Mouse (Mus musculus) spleen, postnatal 10 days (tissue): ENCODE data around the gene Plxdc2.

Experiments used
- DNase-seq, 2 experiments: peaks; one replicate each; pipeline ENCODE4 v3.0.0; 2021 to 2022; ENCODE audit warnings: low spot score in 2 of 2

Plxdc2 gene

DNA sequence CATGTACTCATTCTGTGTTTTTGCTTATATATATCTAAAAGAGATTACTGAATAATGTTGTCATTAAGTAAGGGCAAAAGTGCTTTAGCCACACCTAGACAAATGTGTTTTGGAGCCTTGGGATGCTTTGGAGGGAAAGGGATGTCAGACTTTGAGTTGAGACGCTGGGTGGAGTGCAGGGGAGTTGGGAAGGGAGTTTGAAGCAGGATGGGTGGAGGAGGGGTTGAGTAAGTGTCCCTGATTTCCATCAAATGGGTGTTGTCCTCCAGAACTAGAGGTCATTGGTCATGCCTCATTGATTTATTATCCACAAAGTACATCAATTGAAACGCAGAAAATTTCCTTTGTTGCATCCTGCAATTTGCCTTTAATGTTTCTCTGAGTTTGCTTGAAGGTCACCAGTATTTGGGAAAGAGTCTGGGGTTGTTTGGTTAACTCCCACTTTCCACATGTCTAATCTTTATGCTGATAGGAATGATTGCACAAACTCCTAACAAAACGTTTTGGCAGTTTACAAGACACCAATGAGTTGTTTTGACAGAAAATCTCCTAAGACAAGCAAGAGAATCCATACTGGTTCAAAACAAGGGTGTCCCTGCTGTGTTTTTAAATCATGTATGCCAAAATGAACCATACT, 58.4 kb downstream of the Plxdc2 start:
- no peak for DNase-seq

DNA sequence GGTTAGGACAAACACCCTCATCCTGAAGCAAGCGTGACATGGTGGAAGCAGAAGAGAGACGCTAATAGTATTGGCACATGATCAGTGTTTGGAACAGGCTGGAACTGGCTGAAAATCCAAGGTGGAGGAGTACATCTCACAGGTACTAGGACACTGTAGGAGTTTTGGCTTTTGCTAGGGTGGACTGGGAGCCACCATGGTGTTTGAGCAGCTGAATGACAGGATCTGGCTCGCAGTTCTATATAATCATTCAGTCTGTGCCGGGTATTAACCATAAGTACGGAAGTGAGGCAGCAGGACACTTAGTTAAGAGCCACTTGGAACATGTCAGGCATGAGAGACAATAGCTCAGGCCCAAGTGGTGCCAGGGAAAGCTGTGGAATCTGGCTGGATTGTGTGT, 82.9 kb downstream of the Plxdc2 start:
- no peak for DNase-seq

DNA sequence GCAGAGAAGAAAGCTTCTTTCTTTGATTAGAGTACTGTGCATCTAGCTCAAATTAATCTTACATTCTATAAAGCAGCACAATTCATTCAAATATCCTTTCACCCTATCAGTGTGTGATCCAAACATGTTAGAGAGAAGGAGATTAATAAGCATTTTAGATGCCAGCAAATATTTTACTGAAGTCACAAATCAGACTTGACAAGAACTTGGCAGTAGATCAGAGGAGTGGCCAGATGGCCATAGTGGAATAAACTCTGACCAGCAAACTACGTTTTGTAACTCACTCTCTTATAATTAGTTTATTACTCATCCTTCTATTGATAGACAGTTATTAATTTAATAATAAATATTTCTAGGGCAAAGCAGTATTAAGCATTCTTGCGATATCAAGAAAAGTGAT, 86.5 kb downstream of the Plxdc2 start:
- no peak for DNase-seq

DNA sequence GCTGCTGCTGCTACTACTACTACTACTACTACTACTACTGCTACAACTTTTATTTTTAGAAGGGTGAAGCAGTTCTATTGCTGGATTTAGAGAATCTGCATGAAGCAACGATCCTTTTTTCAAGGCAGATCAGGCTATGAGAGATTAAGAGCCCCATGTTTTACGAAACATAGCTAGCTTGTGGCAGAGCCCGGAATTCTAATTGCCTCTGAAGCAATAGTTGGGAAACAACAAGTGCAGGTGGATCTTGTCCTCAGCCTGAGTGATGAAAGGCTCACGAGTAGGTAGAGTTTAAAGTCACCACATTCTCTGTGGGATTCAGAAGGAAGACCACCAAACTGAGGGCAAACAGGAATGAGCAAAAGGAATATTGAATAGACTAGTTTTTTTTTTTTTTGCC, 91.8 kb downstream of the Plxdc2 start:
- no peak for DNase-seq

DNA sequence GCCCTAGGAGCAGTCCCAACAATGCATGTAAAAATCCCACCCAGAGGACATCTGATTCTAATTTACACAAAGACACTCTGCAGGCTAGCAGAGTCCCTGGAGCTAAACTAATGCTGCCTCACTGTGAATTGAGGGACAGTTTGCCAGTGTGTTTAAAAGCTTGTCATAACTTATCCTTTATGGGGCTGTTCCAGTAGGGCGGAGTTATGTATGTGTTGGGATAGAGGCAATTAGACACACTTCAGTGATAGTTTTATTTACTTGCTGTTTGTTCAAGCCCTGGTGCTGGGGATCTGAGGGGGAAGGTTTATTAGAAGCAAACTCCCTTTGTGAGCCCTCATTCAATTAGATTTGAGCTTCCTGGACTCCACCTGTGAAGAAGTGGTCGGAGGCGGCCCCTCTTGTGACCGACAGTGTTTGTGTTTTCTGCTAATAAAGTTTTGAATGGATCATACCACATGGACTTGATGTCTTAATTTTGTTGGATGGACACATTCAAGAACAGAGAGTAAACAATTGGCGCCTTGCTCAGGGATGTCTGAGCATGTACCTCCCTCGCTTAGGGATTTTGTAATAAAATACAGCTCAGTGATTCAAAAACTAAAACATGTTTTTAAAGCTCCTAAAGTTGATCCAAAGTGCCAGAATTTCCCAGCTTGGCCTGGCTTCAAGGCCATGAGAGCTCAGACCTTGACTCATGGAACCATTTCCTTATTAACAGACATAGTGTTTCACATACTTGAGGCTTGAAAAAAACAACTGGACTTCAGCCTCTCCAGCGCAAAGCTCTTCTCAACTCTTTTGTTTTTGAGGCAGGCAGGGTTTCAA, 94.9 kb downstream of the Plxdc2 start:
- no peak for DNase-seq

DNA sequence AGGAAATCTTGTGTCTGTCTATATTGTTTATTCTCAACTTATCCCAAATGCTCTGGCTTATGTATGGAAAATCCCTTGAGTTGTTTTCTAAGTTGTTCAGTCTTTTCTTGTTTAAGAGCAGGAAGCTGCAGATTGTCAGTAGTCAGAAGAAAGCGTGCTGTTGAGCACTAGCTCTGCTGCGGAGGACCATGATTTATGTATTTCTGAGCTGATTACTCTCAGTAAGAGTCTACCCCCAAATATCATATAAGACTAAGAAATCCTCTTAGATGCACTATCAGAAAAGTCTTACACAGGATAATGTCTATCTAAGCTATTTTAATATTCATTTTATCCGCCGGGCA, 95.5 kb downstream of the Plxdc2 start:
- DNase-seq: no peak

DNA sequence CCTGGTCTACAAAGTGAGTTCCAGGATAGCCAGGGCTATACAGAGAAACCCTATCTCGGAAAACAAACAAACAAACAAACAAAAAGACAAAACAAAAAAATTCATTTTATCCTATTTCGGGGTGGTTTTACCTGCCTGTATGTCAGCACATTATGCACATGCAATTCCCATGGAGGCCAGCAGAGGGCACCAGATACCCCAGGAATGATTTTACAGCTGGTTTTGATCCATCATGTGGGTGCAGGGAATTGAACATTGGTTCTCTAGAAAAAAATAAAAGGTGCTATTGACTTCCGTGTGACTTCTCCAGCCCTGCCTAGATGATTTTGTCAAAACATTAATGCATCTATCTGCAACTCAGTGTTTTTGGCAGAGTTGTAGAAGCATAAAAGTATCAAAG, 96.0 kb downstream of the Plxdc2 start:
- DNase-seq: peak in 1 of 2 experiments; percentile 19

DNA sequence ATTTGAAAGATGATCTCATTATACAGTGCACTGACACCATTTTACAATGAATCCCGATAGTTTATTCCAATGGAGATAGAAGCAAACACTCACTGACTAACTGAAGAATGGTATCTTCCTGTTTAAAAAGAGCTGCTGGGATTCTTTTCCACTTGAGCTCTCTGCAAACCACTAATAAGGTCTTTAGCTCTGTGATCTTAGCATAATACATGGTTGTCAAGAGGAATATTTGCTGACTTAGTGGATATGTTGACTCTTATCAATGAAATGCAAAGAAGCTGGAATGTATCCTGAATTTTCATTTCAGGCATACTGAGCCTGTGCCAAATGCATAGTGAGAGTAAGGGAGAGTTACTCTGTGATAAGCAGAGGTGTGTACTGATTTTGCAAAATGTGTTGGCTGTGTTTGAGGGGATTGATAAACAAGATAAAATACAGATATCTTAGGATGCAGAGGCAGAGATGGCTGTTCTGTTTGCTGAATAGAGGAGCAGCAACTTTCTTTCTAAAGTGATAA, 100.2 kb downstream of the Plxdc2 start:
- DNase-seq: no peak

DNA sequence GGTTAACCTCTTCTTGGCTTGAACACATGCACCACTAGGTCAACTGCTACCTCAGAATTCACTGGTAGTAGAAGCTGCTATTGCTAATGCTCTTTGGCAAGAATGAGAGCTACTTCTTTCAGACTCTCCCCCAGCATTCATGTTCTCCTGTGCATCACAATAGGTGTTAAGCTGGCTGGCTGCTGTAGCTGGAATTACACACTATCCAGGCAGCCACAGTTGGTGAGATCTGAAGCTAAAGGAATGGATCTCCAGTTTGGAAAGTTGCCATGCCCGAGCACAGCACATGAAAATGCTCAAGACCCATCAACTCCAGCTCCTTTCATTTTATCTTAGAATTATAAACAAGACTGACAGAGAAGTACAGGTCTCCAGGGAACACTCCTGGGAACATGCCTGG, 103.4 kb downstream of the Plxdc2 start:
- DNase-seq: no peak

DNA sequence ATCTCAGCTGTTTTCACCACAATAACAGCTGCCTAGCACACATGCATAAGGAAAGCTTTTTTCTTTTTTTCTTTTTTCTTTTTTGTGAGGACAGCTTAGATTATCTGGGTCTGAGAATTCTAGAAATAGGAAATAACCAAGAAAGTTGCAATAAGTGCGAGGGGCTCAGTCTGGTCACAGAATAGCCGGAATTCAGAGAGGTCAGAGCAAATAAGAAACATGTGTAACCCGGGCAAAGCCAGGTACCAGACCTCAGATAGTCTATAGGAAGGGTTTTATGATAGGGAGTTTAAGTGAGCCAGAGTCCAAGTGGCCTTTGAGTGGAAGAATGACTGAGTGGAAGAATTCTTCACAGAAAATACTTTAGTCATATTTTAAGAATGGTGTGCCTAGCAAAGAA, 114.0 kb downstream of the Plxdc2 start:
- no peak for DNase-seq

DNA sequence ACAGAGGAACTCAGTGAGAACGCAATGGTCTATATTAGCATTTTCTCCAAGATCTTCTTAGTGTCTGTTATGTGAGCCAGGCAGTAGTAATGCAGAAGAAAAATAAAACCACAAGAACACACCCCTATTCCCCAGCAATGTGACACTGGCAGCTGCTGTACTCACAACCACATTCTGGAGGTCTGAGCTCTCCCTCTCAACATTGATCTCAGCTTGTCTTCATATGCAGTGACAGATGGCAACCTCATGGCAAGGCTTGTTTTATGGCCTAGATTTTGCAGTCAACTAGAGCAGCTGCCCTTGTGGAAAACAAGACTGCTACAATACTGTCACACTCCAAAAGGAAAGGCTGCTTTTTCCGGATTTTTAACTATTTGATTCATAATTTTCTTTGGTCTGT, 127.8 kb downstream of the Plxdc2 start:
- no peak for DNase-seq

DNA sequence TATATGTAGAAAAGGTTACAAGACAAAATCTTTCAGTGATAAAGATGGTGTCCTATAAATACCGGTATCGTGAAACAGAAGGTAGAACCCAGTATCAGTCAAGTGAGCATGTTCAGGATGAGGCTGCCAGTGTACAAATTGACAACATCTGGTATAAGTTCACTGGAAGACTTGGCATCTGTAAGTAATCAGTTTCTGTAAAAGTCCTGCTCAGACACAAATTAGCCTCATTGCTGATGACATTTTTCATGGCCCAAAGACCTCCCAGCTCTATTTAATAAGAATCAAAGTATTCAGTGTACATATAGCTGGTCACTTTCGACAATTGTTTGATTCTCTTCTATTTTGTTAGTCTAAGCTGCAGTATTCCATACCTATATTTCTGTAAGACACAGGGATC, 129.9 kb downstream of the Plxdc2 start:
- no peak for DNase-seq

DNA sequence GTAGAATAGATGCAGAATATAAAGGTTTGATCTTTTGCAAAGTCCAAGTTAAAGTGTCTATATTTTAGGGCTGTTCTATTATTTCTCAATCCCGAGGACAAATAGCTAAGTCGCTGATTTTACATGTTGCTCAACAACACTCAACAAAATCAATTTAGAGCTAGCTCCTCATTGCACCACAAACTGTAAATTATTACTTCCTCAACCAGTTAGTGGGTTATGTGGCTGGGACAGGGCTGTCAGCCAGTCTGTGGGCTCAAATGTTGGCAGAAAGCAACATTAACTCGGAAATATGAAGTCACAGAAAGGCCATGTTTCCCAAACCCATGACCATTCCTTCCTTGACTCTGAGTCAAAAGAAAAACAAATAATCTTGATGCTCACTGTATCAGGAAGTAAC, 135.1 kb downstream of the Plxdc2 start:
- no peak for DNase-seq

DNA sequence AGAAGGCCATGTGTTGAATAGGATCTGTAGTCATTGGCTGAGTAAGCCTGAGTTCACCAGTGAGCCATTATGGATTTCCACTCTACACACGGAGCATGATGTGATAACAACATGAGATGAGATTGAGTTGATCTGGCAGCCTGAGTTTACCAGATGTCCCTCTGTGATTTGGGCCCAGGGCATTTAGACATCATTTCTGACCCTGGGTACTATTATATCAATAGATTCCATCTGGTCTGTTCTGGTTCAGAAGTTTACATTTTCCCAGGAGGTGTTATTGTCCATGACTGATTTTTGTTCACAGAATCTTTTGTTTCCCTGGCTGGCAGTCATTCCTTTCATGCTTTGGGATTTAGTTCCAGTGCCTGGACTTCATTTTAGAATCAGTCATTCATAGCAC, 146.7 kb downstream of the Plxdc2 start:
- no peak for DNase-seq

DNA sequence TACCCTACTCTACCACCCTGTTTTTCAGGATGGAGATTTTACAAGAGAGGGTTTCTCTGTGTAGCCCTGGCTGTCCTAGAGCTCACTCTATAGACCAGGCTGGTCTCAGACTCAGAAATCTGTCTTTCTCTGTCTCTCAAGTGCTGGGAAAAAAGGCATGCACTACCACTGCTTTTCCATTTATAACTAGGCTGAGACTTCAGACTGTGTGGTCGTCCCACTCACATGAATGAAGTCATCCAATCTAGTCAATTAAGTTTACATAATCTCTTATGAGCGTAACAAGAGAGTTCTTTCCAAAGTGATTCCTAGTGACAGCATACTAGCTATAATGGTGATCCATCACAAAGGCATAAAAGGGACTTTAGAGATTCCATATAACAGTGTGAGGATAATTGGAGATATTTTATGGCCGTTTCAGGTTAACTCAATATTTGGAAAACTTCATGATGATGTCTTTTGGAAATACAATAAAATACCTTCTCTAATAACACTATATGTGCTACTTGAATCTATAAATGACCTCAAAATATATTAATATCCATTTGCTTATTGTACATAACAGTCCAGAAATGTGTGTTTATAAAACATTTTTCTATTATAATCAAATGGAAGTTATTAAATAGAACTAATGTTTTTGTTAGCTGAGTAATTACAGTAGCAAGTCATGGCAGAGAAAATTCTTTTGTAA, 151.6 kb downstream of the Plxdc2 start:
- DNase-seq: no peak

DNA sequence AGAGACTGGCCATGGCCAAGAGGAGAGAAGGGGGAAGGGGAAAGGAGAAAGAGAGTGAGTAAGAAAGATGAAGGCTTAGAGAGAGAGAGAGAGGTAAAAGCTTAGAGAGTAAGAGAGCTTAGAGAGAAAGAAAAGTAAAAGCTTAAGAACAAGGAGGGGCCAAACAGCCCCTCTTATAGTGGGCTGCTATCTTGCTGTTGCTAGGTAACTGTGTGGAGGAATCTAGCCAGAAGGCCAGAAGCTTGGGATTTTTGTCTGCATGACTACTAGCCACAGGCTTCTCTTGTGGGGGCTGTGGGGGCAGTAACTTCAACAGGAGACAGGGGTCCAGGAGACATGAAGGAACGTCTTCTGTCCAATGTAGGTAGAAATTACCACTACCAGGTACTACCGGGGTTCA, 162.0 kb downstream of the Plxdc2 start:
- DNase-seq: no peak

DNA sequence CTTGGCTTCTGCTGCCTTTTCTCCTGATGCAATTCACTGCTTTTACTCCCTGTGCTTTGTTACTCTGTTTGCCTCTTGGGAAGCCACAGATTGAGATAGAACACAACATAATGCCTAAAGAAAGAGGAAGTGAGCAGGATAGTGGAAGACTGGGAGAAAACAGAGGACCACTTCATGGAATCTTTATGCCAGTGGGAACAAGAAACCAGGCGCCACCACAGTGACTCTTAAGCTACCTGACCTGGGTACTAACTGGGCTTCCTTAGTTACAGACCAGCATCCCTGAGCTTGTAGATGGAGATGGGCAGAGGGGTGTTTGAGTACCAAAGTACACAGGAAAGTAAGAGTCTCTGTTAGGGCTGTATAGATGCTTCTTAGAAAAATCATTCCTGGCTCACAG, 167.3 kb downstream of the Plxdc2 start:
- no peak for DNase-seq

DNA sequence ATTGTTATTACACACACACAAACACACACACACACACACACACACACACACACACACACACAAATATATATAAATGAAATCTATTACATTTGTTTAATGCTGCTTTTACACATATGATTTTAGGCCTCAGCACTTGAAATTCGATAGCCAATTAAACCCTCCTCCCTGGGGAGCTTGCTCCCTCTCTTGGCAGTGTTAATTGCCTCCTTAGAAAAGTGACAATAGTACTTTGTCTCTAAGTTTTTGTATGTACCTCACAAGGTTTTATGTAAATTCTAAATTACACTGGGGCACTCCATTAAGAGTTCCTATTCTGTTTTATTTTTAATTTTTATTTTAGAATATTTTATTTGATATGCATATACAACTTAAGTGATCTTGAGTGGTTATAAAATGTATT, 176.1 kb downstream of the Plxdc2 start:
- DNase-seq: no peak

DNA sequence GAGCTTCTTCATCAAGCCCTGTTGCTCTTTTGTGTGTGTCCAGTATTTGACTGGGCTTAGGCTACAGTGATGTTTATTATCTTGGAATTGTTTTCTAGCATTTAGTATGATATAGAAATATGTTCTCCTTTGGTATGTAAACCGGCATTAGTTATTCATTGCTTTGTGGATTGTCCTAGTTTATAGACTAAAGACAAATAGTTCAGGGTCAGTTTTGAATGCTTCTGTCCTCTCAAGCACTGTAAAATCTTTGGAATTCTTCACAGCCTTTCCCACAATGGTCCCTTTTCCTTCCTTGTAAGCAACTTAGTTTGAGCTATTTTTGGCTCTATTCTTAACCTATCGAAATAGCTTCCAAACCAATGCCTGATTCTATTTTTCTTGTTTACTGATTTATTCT, 178.5 kb downstream of the Plxdc2 start:
- DNase-seq: no peak

DNA sequence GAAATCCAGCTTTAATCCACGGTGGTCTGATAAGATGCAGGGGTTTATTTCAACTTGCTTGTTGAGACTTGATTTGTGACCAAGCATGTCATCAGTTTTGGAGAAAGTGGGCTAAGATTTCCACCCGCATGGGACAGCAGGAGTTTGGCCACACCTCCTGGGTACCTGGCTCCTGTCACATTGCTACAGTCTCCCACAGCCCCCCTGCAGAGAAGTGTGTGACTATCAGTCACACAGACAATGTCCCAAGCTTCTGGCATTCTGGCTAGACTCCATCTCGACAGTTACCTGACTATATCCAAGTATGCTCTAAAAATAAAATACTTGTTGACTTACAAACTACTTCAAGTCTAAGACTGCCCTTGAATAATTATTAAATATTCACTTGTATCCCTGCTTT, 185.1 kb downstream of the Plxdc2 start:
- no peak for DNase-seq

DNA sequence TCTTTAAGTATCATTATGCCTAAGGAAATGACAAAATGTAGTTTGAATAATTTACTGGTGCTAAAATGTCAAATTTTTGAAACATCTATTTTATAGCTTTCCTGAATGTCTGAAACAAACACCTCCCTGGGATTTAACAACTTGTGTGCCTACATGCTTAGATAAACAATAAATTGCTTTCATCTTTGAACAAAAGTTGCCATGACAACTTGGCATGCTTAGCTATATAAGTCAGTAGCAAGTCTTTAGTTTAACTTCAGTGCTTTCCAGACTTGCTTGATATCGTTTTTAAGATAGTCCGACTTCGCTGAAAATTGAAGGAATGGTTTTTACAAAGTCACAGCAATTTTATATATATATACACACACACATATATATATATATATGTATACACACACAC, 189.1 kb downstream of the Plxdc2 start:
- DNase-seq: no peak

DNA sequence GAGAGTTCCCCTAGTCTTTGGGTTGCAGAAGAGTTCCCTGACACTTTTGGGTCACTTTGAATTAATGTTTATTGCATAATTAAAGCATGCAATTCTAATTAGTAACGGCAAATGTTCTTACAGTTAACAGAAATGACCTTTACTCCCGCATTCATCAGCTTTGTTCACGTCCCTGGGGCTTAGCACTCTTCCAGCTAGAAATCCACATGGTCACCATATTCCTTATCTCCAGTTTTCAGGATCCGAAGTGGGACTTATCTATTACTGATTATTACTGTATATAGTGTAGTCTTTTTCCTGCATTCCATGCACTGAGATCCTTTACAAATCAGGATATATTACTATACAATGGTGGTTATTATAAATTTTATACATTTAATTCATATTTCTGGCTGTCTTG, 203.2 kb downstream of the Plxdc2 start:
- no peak for DNase-seq

DNA sequence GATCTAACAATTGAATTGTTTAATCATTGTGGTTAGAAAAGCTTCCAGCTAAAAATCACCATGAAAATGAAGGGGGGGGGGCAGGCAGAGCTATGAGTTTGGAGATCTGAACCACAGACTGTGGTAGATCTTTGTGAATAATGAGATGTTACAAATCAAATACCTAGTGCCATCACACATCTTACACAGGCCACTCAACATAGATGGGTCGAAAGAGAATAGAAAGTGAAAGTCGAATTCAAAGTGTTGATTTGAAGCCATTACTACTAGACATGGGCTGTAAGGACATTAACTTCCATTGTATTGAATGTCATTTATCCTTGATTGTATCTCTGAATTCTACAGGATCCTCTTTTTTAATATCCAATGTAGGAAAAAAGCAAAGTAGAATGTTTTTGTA, 212.2 kb downstream of the Plxdc2 start:
- DNase-seq: no peak
